Mouse (Mus musculus) midbrain, embryonic 11.5 days (tissue): ENCODE measurements around the gene Ldha. TPM values are rescaled to one million over a fixed set of nuclear protein-coding genes. Genes with fewer than 3 reads are reported as not detected.
"Not testable (repeated sequence)": the region's sequence is repeated elsewhere in the genome, so short reads cannot be mapped to it uniquely, and the experiment has no call there.

Source experiments
- ATAC-seq: fragments of 200-750 bp; cut with Nextera tagmentation; 2 replicates; pipeline ENCODE4 v1.8.0; 2017; ENCODE audit warnings: moderate TSS enrichment, moderate library complexity; ENCODE audit not compliant: low FRiP score
- DNase-seq: peaks from one replicate; pipeline ENCODE4 v3.0.0; 2015; ENCODE audit warnings: low spot score; ENCODE audit errors: missing footprints
- H3K27ac ChIP-seq: fragments of 300-500 bp; sonication (generic); 2 replicates; pipeline ENCODE4 v1.5.1; 2014; ENCODE audit warnings: low read depth, low read length
- H3K27me3 ChIP-seq: fragments of 300-500 bp; sonication (generic); 2 replicates; pipeline ENCODE4 v1.6.1; 2014; ENCODE audit warnings: mild to moderate bottlenecking, low read length, moderate library complexity, mixed read lengths; ENCODE audit not compliant: control insufficient read depth, insufficient read depth
- H3K36me3 ChIP-seq: fragments of 300-500 bp; sonication (generic); 2 replicates; pipeline ENCODE4 v1.6.1; 2014; ENCODE audit warnings: mild to moderate bottlenecking, low read length, moderate library complexity, mixed read lengths; ENCODE audit not compliant: control insufficient read depth, insufficient read depth
- H3K4me1 ChIP-seq: fragments of 300-500 bp; sonication (generic); 2 replicates; pipeline ENCODE4 v1.6.1; 2014; ENCODE audit warnings: low read length; ENCODE audit not compliant: control insufficient read depth, insufficient read depth
- H3K4me2 ChIP-seq: fragments of 300-500 bp; sonication (generic); 2 replicates; pipeline ENCODE4 v1.6.1; 2014; ENCODE audit warnings: mild to moderate bottlenecking, moderate library complexity
- H3K4me3 ChIP-seq: fragments of 300-500 bp; sonication (generic); 2 replicates; pipeline ENCODE4 v1.5.1; 2014; ENCODE audit warnings: low read depth, low read length
- H3K9ac ChIP-seq: fragments of 300-500 bp; sonication (generic); 2 replicates; pipeline ENCODE4 v1.6.1; 2014; ENCODE audit warnings: low read length
- H3K9me3 ChIP-seq: fragments of 300-500 bp; sonication (generic); 2 replicates; pipeline ENCODE4 v1.6.1; 2016; ENCODE audit warnings: low read length; ENCODE audit not compliant: control insufficient read depth
- WGBS: fragments of 180-500 bp; shearing (Covaris S2); extraction: QIAGEN DNeasy Blood & Tissue Kit; methylation state at CpG from one replicate; pipeline ENCODE4 v1.1.7; 2014; 5-methylcytosine and 5-hydroxymethylcytosine counted together
- polyA plus RNA-seq: library from polyadenylated mRNA; unstranded; fragments of >200 nt; fragmentation: Nextera tagmentation; extraction: Ambion mirVana; gene quantifications from 2 replicates; pipeline ENCODE4 v1.2.1, GENCODE M21; 2014

Gene Ldha
- polyA plus RNA-seq, 1 experiment from 2014 or later = 1,542 TPM

- not testable (repeated sequence) for H3K4me3 ChIP-seq, H3K9ac ChIP-seq, DNase-seq, ATAC-seq, H3K4me2 ChIP-seq, H3K27ac ChIP-seq, H3K9me3 ChIP-seq, H3K27me3 ChIP-seq, H3K4me1 ChIP-seq, H3K36me3 ChIP-seq
- WGBS = 88% methylated on average over 7 of the region's 8 CpGs
These were observed 40.7 kb downstream of the Ldha start for GRCm38 (mm10) chr7:46881941-46882340.

- DNase-seq = no peak
- Histone ChIP-seq H3K9ac (no peak overlapping the region), H3K4me2 (no peak overlapping the region), H3K27ac (no peak overlapping the region), H3K9me3 (no peaks in the 10 kb centered on the region), H3K4me1 (no peaks in the 10 kb centered on the region), H3K27me3 (no peaks in the 10 kb centered on the region), H3K4me3 (no peak overlapping the region), H3K36me3 (peaks cover 13% of the 10 kb centered on the region; the same call in 1 of the 2 replicates)
- 88% methylated on average over 3 of the region's 3 CpGs for WGBS
- ATAC-seq = no peak
These were observed 42.0 kb downstream of the Ldha start for GRCm38 (mm10) chr7:46883304-46883703.

- DNase-seq (no peak), ATAC-seq (no peak)
- no peak overlapping the region for H3K9ac ChIP-seq
- H3K9me3 ChIP-seq = no peaks in the 10 kb centered on the region
- no peaks in the 10 kb centered on the region for H3K4me1 ChIP-seq
- no peak overlapping the region for H3K4me2 ChIP-seq
- peaks cover 28% of the 10 kb centered on the region for H3K36me3 ChIP-seq
- H3K27ac ChIP-seq = no peak overlapping the region
- no peaks in the 10 kb centered on the region for H3K27me3 ChIP-seq
- H3K4me3 ChIP-seq = no peak overlapping the region
- 97% methylated on average over 3 of the region's 3 CpGs for WGBS
These were observed 54.2 kb downstream of the Ldha start for GRCm38 (mm10) chr7:46895511-46895910.

GRCm38 (mm10) chr7:46899343-46899742 is 58.1 kb downstream of the Ldha start:
- H3K4me1 ChIP-seq = no peaks in the 10 kb centered on the region
- H3K27me3 ChIP-seq = no peaks in the 10 kb centered on the region
- H3K27ac ChIP-seq = no peak overlapping the region
- no peak overlapping the region for H3K4me3 ChIP-seq
- WGBS = 93% methylated on average over 3 of the region's 3 CpGs
- H3K9ac ChIP-seq = no peak overlapping the region
- H3K36me3 ChIP-seq = peaks cover 17% of the 10 kb centered on the region
- H3K4me2 ChIP-seq = no peak overlapping the region
- no peaks in the 10 kb centered on the region for H3K9me3 ChIP-seq
- no peak for ATAC-seq
- no peak for DNase-seq

Other genes starting within 250 kb of the Ldha start
- 14.3 and 15.7 TPM in 2 replicates for gene Sergef, start 201.7 kb upstream of the Ldha start, polyA plus RNA-seq
- gene Tph1, start 168.9 kb upstream of the Ldha start, polyA plus RNA-seq = 0.21 and 0.59 TPM in 2 replicates
- gene Saal1, start 130.8 kb upstream of the Ldha start, polyA plus RNA-seq = 42.4 and 44.1 TPM in 2 replicates
- gene Saa3, start 125.8 kb upstream of the Ldha start, polyA plus RNA-seq = 0.07 TPM in 1 of 2 replicates, not detected in the other
- gene Saa4, start 108.9 kb upstream of the Ldha start, polyA plus RNA-seq = not detected in 2 replicates
- not detected in 2 replicates for gene Saa1, start 98.5 kb upstream of the Ldha start, polyA plus RNA-seq
- not detected in 2 replicates for gene Saa2, start 89.7 kb upstream of the Ldha start, polyA plus RNA-seq
- 16.3 and 17.9 TPM in 2 replicates for gene Hps5, start 45.4 kb upstream of the Ldha start, polyA plus RNA-seq
- gene Gtf2h1, start 45.4 kb upstream of the Ldha start, polyA plus RNA-seq = 58.0 and 62.4 TPM in 2 replicates
- not detected in 2 replicates for gene Ldhc, start 19.7 kb downstream of the Ldha start, polyA plus RNA-seq
- gene Tsg101, start 78.5 kb downstream of the Ldha start, polyA plus RNA-seq = 342 and 362 TPM in 2 replicates
- gene Uevld, start 117.1 kb downstream of the Ldha start, polyA plus RNA-seq = 14.3 and 14.8 TPM in 2 replicates
- not detected in 2 replicates for gene Gm9999, start 142.1 kb downstream of the Ldha start, polyA plus RNA-seq
- 12.5 and 13.3 TPM in 2 replicates for gene Spty2d1, start 166.9 kb downstream of the Ldha start, polyA plus RNA-seq
- gene Tmem86a, start 209.1 kb downstream of the Ldha start, polyA plus RNA-seq = 9.7 and 10.0 TPM in 2 replicates